Mouse (Mus musculus): ENCODE measurements at regions not wholly inside any gene's neighbourhood (a gene's known extent, or its start where the extent isn't known, plus 50 kb on each side); places are given as distances from the start of the nearest gene placed in this dataset.

GRCm38 (mm10) chr6:117506619-117507018, 334.4 kb upstream of the Zfp637 start:
- Histone ChIP-seq H3K4me2 (replicated peaks) (no peak overlapping the region), H3K4me1 (replicated peaks) (peaks cover 7% of the 10 kb centered on the region; the same call in 1 of the 2 replicates), H3K36me3 (no peaks in the 10 kb centered on the region), H3K27me3 (replicated peaks) (no peaks in the 10 kb centered on the region), H3K4me3 (replicated peaks) (no peak overlapping the region), H3K9me3 (no peaks in the 10 kb centered on the region), H3K9ac (no peak overlapping the region), H3K27ac (no peak overlapping the region)
- ATAC-seq: no peak
- 74% methylated on average over 7 of the region's 7 CpGs for WGBS

GRCm38 (mm10) chr6:117508860-117509259, 332.1 kb upstream of the Zfp637 start:
- ATAC-seq: no peak
- WGBS: 28% methylated on average over 6 of the region's 6 CpGs
- peaks cover 7% of the 10 kb centered on the region; the same call in 1 of the 2 replicates for H3K4me1 ChIP-seq (replicated peaks)
- no peak overlapping the region for H3K27ac ChIP-seq
- H3K9me3 ChIP-seq: no peaks in the 10 kb centered on the region
- H3K36me3 ChIP-seq: no peaks in the 10 kb centered on the region
- H3K27me3 ChIP-seq (replicated peaks): no peaks in the 10 kb centered on the region
- H3K9ac ChIP-seq: no peak overlapping the region
- H3K4me2 ChIP-seq (replicated peaks): no peak overlapping the region
- no peak overlapping the region for H3K4me3 ChIP-seq (replicated peaks)

- WGBS: 96% methylated on average over 4 of the region's 4 CpGs
- no peak for ATAC-seq
These were observed 331.0 kb upstream of the Zfp637 start for GRCm38 (mm10) chr6:117510026-117510425.

GRCm38 (mm10) chr6:117514831-117515230, 326.1 kb upstream of the Zfp637 start:
- no peak for ATAC-seq
- 79% methylated on average over 5 of the region's 5 CpGs for WGBS

More at GRCm38 (mm10) chr6:117510026-117510425, 331.0 kb upstream of the Zfp637 start:
- Histone ChIP-seq H3K4me2 (replicated peaks) (no peak overlapping the region), H3K27me3 (replicated peaks) (no peaks in the 10 kb centered on the region), H3K9me3 (no peaks in the 10 kb centered on the region), H3K4me1 (replicated peaks) (peaks cover 7% of the 10 kb centered on the region; the same call in 1 of the 2 replicates), H3K27ac (no peak overlapping the region), H3K36me3 (no peaks in the 10 kb centered on the region), H3K4me3 (replicated peaks) (no peak overlapping the region), H3K9ac (no peak overlapping the region)

GRCm38 (mm10) chr6:117516906-117517305, 324.1 kb upstream of the Zfp637 start:
- Histone ChIP-seq H3K9ac (no peak overlapping the region), H3K4me3 (replicated peaks) (no peak overlapping the region), H3K36me3 (no peaks in the 10 kb centered on the region), H3K4me2 (replicated peaks) (no peak overlapping the region), H3K27me3 (replicated peaks) (no peaks in the 10 kb centered on the region), H3K4me1 (replicated peaks) (no peaks in the 10 kb centered on the region), H3K9me3 (no peaks in the 10 kb centered on the region), H3K27ac (no peak overlapping the region)
- ATAC-seq: no peak
- 62% methylated on average over 7 of the region's 7 CpGs for WGBS

More at GRCm38 (mm10) chr6:117514831-117515230, 326.1 kb upstream of the Zfp637 start:
- H3K27me3 ChIP-seq (replicated peaks): no peaks in the 10 kb centered on the region
- no peaks in the 10 kb centered on the region for H3K4me1 ChIP-seq (replicated peaks)
- H3K4me3 ChIP-seq (replicated peaks): no peak overlapping the region
- no peak overlapping the region for H3K4me2 ChIP-seq (replicated peaks)
- H3K36me3 ChIP-seq: no peaks in the 10 kb centered on the region
- H3K9me3 ChIP-seq: no peaks in the 10 kb centered on the region
- no peak overlapping the region for H3K27ac ChIP-seq
- H3K9ac ChIP-seq: no peak overlapping the region

- no peaks in the 10 kb centered on the region for H3K27me3 ChIP-seq (replicated peaks)
- WGBS: 55% methylated on average over 3 of the region's 3 CpGs
- no peaks in the 10 kb centered on the region for H3K9me3 ChIP-seq
- H3K4me3 ChIP-seq (replicated peaks): no peak overlapping the region
- no peak overlapping the region for H3K9ac ChIP-seq
- ATAC-seq: no peak
- H3K36me3 ChIP-seq: no peaks in the 10 kb centered on the region
- no peaks in the 10 kb centered on the region for H3K4me1 ChIP-seq (replicated peaks)
- no peak overlapping the region for H3K27ac ChIP-seq
- H3K4me2 ChIP-seq (replicated peaks): no peak overlapping the region
These were observed 322.0 kb upstream of the Zfp637 start for GRCm38 (mm10) chr6:117518939-117519338.

- WGBS: 87% methylated on average over 1 of the region's 1 CpGs
- H3K4me2 ChIP-seq (replicated peaks): no peak overlapping the region
- no peaks in the 10 kb centered on the region for H3K27me3 ChIP-seq (replicated peaks)
- H3K27ac ChIP-seq: no peak overlapping the region
- no peaks in the 10 kb centered on the region for H3K36me3 ChIP-seq
- H3K4me3 ChIP-seq (replicated peaks): no peak overlapping the region
- H3K9ac ChIP-seq: no peak overlapping the region
- no peak for ATAC-seq
- no peaks in the 10 kb centered on the region for H3K4me1 ChIP-seq (replicated peaks)
- no peaks in the 10 kb centered on the region for H3K9me3 ChIP-seq
These were observed 321.5 kb upstream of the Zfp637 start for GRCm38 (mm10) chr6:117519466-117519865.

GRCm38 (mm10) chr6:117526161-117526935, 314.6 kb upstream of the Zfp637 start:
- no peak overlapping the region for H3K4me2 ChIP-seq (replicated peaks)
- no peak for ATAC-seq
- no peak overlapping the region for H3K9ac ChIP-seq
- no peaks in the 10 kb centered on the region for H3K9me3 ChIP-seq
- no peaks in the 10 kb centered on the region for H3K4me1 ChIP-seq (replicated peaks)
- WGBS: 58% methylated on average over 22 of the region's 22 CpGs
- H3K27ac ChIP-seq: no peak overlapping the region
- H3K4me3 ChIP-seq (replicated peaks): no peak overlapping the region
- H3K36me3 ChIP-seq: no peaks in the 10 kb centered on the region
- no peaks in the 10 kb centered on the region for H3K27me3 ChIP-seq (replicated peaks)

- no peaks in the 10 kb centered on the region for H3K36me3 ChIP-seq
- H3K9me3 ChIP-seq: no peaks in the 10 kb centered on the region
- H3K4me3 ChIP-seq (replicated peaks): no peak overlapping the region
- H3K4me1 ChIP-seq (replicated peaks): no peaks in the 10 kb centered on the region
- ATAC-seq: no peak
- H3K4me2 ChIP-seq (replicated peaks): no peak overlapping the region
- WGBS: 81% methylated on average over 8 of the region's 8 CpGs
- no peak overlapping the region for H3K9ac ChIP-seq
- H3K27me3 ChIP-seq (replicated peaks): no peaks in the 10 kb centered on the region
- no peak overlapping the region for H3K27ac ChIP-seq
These were observed 313.5 kb upstream of the Zfp637 start for GRCm38 (mm10) chr6:117527526-117527925.

- H3K36me3 ChIP-seq: no peaks in the 10 kb centered on the region
- H3K4me2 ChIP-seq (replicated peaks): no peak overlapping the region
- no peak overlapping the region for H3K27ac ChIP-seq
- ATAC-seq: 0 out of 2 replicates have a peak, but pooled peaks have one; percentile 36
- no peak overlapping the region for H3K9ac ChIP-seq
- 21% methylated on average over 2 of the region's 2 CpGs for WGBS
- H3K9me3 ChIP-seq: no peaks in the 10 kb centered on the region
- H3K4me1 ChIP-seq (replicated peaks): no peaks in the 10 kb centered on the region
- H3K27me3 ChIP-seq (replicated peaks): no peaks in the 10 kb centered on the region
- H3K4me3 ChIP-seq (replicated peaks): no peak overlapping the region
These were observed 306.8 kb upstream of the Zfp637 start for GRCm38 (mm10) chr6:117534149-117534548.

GRCm38 (mm10) chr6:117534991-117535390, 306.0 kb upstream of the Zfp637 start:
- Histone ChIP-seq H3K4me1 (replicated peaks) (no peaks in the 10 kb centered on the region), H3K4me3 (replicated peaks) (no peak overlapping the region), H3K36me3 (no peaks in the 10 kb centered on the region), H3K9me3 (no peaks in the 10 kb centered on the region), H3K4me2 (replicated peaks) (no peak overlapping the region), H3K27me3 (replicated peaks) (no peaks in the 10 kb centered on the region), H3K9ac (no peak overlapping the region), H3K27ac (no peak overlapping the region)
- 88% methylated on average over 9 of the region's 9 CpGs for WGBS
- no peak for ATAC-seq

- no peak overlapping the region for H3K4me2 ChIP-seq (replicated peaks)
- H3K27me3 ChIP-seq (replicated peaks): no peaks in the 10 kb centered on the region
- WGBS: 89% methylated on average over 4 of the region's 4 CpGs
- no peak overlapping the region for H3K27ac ChIP-seq
- H3K4me1 ChIP-seq (replicated peaks): no peaks in the 10 kb centered on the region
- H3K36me3 ChIP-seq: no peaks in the 10 kb centered on the region
- ATAC-seq: no peak
- no peak overlapping the region for H3K9ac ChIP-seq
- H3K9me3 ChIP-seq: no peaks in the 10 kb centered on the region
- H3K4me3 ChIP-seq (replicated peaks): no peak overlapping the region
These were observed 304.9 kb upstream of the Zfp637 start for GRCm38 (mm10) chr6:117536084-117536483.

GRCm38 (mm10) chr6:117542431-117542830, 298.5 kb upstream of the Zfp637 start:
- no peaks in the 10 kb centered on the region for H3K27me3 ChIP-seq (replicated peaks)
- no peaks in the 10 kb centered on the region for H3K9me3 ChIP-seq
- WGBS: 77% methylated on average over 3 of the region's 3 CpGs
- no peak overlapping the region for H3K9ac ChIP-seq
- H3K4me1 ChIP-seq (replicated peaks): no peaks in the 10 kb centered on the region
- H3K36me3 ChIP-seq: no peaks in the 10 kb centered on the region
- H3K4me3 ChIP-seq (replicated peaks): no peak overlapping the region
- no peak overlapping the region for H3K27ac ChIP-seq
- no peak overlapping the region for H3K4me2 ChIP-seq (replicated peaks)
- ATAC-seq: no peak
